Mouse (Mus musculus) intestine, embryonic 15.5 days (tissue): Measurements from ENCODE around the gene Knstrn. TPM values are rescaled to one million over a fixed set of nuclear protein-coding genes. Genes with fewer than 3 reads are reported as not detected.
A peak's percentile ranks its signal among the peaks of the same experiment; 100 is the strongest.

Experiments used
- ATAC-seq: fragments of 200-750 bp; cut with Nextera tagmentation; 2 replicates; pipeline ENCODE4 v1.8.0; 2017; ENCODE audit warnings: moderate TSS enrichment, moderate library complexity
- H3K27ac ChIP-seq: fragments of 300-500 bp; sonication (generic); 2 replicates; pipeline ENCODE4 v1.5.1; 2015; ENCODE audit warnings: mild to moderate bottlenecking, inconsistent platforms
- H3K27me3 ChIP-seq: fragments of 300-500 bp; sonication (generic); replicated peaks from 2 replicates; pipeline ENCODE4 v1.6.1; 2015; ENCODE audit warnings: inconsistent platforms
- H3K36me3 ChIP-seq: fragments of 300-500 bp; sonication (generic); 2 replicates; pipeline ENCODE4 v1.6.1; 2015; ENCODE audit warnings: inconsistent platforms
- H3K4me1 ChIP-seq: fragments of 300-500 bp; sonication (generic); replicated peaks from 2 replicates; pipeline ENCODE4 v1.6.1; 2015; ENCODE audit warnings: inconsistent platforms
- H3K4me2 ChIP-seq: fragments of 300-500 bp; sonication (generic); replicated peaks from 2 replicates; pipeline ENCODE4 v1.6.1; 2015; ENCODE audit warnings: mild to moderate bottlenecking, inconsistent platforms
- H3K4me3 ChIP-seq: fragments of 300-500 bp; sonication (generic); replicated peaks from 2 replicates; pipeline ENCODE4 v1.5.1; 2015; ENCODE audit warnings: inconsistent platforms
- H3K9ac ChIP-seq: fragments of 300-500 bp; sonication (generic); 2 replicates; pipeline ENCODE4 v1.6.1; 2015; ENCODE audit warnings: inconsistent platforms
- H3K9me3 ChIP-seq: fragments of 300-500 bp; sonication (generic); 2 replicates; pipeline ENCODE4 v1.6.1; 2016; ENCODE audit warnings: inconsistent platforms
- WGBS: fragments of 180-500 bp; shearing (Covaris S2); methylation state at CpG from one replicate; pipeline ENCODE4 v1.1.7; 2015; 5-methylcytosine and 5-hydroxymethylcytosine counted together
- polyA plus RNA-seq: library from polyadenylated mRNA; unstranded; fragments of >200 nt; fragmentation: Nextera tagmentation; extraction: Ambion mirVana; gene quantifications from 2 replicates; pipeline ENCODE4 v1.2.1, GENCODE M21; 2015

The Knstrn gene
- polyA plus RNA-seq, 1 experiment from 2014 or later: 98.5 TPM

DNA sequence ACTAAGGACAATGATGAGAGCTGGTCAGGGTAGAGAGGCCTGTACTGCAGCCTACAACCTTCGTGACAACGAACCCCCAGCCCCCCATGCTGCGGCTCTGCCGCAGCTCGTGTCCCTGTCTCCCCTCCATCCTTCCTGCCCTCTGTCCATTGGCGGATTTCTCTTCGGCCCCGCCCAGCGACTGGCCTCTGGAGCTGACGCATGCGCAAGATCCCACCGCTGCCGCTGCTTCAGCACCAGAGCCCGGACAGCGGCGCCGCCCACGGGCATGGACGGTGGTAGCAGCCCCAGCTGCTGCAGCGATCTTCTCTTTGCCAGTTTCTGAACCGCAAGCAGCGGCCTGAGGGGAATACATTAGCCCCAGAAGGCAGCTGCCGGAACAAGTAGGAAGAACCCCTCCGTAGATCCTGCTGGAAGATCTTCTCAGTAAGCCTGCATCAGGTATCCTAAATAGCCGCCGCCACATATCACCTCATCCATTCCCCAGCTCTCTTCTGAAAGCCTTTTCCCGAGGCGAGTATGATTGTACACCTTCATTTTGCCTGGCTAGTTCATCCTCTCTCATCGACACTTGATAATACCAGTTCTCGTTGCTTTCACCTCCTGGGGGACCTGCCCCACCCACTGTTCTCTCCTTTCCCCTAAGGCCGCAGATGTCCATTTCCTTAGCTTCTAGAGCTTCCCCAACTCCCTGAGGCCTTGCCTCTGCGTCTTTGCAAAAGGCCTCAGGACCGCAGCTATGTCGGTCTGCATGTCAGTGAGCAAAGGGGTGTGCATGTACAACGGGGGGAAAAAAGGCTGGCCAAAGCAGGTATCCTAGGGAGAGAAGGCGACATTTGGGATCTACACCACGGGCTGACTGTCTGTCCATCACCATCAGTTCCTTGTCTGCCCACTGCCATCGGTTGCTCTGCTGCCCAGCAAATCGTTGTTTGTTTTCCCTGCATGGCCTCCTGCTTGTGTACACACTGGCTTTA, 34.0 kb upstream of the Knstrn start, which contains the start of gene Disp2:
Gene Disp2 (plus strand): TSS at position 216 of the 977 bp plus-strand sequence.
- peak; percentile 83 for ATAC-seq
- peak within 1 kb of the TSS; percentile 29; the same call in 1 of the 2 replicates for H3K9ac ChIP-seq

DNA sequence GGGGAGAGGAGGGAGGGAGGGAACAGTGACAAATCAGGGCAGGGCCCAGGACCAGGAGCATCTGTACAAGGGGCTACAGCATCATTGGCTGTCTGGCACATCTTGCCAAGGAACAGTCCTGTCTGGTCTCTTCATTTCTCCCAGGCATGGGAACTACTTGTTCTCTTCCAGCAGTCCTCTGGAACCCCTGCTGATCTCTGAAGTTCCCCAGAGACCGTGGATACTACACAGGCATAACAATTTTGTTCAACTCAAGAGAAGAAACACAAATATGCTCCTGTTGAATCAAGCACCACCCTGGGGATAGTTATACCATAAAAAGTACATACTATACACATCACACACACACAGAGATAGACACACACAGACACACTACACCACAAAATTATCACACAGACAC, 32.7 kb upstream of the Knstrn start:
- Histone ChIP-seq H3K27me3 (no peaks in the 10 kb centered on the region), H3K9me3 (no peaks in the 10 kb centered on the region), H3K27ac (no peak overlapping the region), H3K4me3 (no peak overlapping the region), H3K4me1 (peaks cover 8% of the 10 kb centered on the region), H3K4me2 (no peak overlapping the region), H3K9ac (no peak overlapping the region), H3K36me3 (no peaks in the 10 kb centered on the region)
- 46% methylated on average over 1 of the region's 1 CpGs for whole genome bisulfite sequencing
- no peak for ATAC-seq

More for the DNA sequence above, 34.0 kb upstream of the Knstrn start, which contains the start of gene Disp2:
- Histone ChIP-seq H3K9me3 (no peaks in the 10 kb centered on the region), H3K4me1 (peaks cover 8% of the 10 kb centered on the region), H3K27me3 (no peaks in the 10 kb centered on the region), H3K36me3 (no peaks in the 10 kb centered on the region), H3K4me3 (peak within 1 kb of the TSS; percentile 36), H3K27ac (no peak within 1 kb of the TSS), H3K4me2 (peak within 1 kb of the TSS; percentile 77)
- 11% methylated on average over 39 of the region's 39 CpGs for WGBS

DNA sequence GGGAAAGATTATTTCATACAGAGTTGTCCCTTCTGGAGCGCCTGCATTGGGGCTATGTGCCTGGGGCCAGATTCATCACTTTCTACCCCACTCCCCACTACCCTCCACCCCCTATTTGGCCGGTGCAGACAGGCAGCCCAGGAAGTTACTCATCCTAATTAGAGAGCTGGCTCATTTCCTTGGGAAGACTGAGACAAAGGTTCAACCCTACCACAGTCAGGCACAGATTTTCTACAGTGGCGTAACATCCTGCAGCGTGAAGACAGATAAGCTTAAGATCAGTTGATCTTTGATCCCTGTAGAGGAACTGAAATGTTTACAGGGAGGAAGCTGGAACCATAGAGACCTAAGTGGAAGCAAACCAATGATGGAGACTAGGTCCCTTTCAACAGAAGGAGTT, 31.5 kb upstream of the Knstrn start:
- H3K27me3 ChIP-seq: no peaks in the 10 kb centered on the region
- ATAC-seq: no peak
- no peak overlapping the region for H3K27ac ChIP-seq
- H3K4me2 ChIP-seq: no peak overlapping the region
- H3K9ac ChIP-seq: no peak overlapping the region
- H3K4me3 ChIP-seq: no peak overlapping the region
- 57% methylated on average over 4 of the region's 4 CpGs for WGBS
- peaks cover 8% of the 10 kb centered on the region for H3K4me1 ChIP-seq
- no peaks in the 10 kb centered on the region for H3K9me3 ChIP-seq
- H3K36me3 ChIP-seq: no peaks in the 10 kb centered on the region

DNA sequence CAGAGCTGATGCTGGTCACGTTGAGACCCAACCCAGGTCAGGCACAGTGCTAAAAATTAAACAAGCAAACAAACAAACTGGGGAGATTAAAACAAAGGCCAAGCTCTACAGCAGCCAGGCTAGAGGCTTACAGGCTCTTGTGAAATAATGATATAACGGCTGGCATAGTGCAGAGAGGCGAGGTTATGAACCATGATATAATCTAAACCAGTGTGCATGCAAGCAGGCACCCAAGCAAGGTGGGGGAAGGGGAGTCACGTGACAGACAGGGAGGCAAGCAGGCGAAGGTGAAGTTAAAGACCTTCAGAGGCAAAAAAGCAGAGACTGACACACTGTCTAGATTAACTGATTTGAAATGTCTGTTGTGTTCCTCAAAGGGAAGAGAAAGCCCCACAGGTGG, 30.7 kb upstream of the Knstrn start:
- Histone ChIP-seq H3K9ac (no peak overlapping the region), H3K27me3 (no peaks in the 10 kb centered on the region), H3K27ac (no peak overlapping the region), H3K4me2 (no peak overlapping the region), H3K36me3 (no peaks in the 10 kb centered on the region), H3K4me3 (no peak overlapping the region), H3K9me3 (no peaks in the 10 kb centered on the region), H3K4me1 (peaks cover 8% of the 10 kb centered on the region)
- no peak for ATAC-seq
- WGBS: 53% methylated on average over 5 of the region's 5 CpGs

DNA sequence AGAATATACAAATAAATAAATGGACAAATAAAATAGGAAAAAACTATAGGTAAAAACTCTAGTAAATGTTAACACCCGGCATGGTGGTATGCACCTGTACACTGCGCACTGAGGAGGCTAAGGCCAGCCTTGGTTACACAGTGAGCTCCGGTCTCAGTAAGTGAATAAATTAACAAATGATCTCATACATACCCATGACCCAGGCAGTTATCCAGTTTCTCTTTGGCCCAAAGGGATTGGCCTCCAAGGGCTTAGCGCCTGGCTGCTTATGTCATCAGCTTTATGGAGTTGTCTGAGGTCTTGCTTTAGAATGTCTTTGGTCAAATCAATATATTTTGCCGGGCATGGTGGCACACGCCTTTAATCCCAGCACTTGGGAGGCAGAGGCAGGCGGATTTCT, 30.1 kb upstream of the Knstrn start:
- WGBS: 85% methylated on average over 7 of the region's 7 CpGs
- ATAC-seq: no peak
- H3K4me2 ChIP-seq: no peak overlapping the region
- no peaks in the 10 kb centered on the region for H3K36me3 ChIP-seq
- no peak overlapping the region for H3K27ac ChIP-seq
- H3K27me3 ChIP-seq: no peaks in the 10 kb centered on the region
- no peak overlapping the region for H3K4me3 ChIP-seq
- H3K4me1 ChIP-seq: peaks cover 8% of the 10 kb centered on the region
- H3K9ac ChIP-seq: no peak overlapping the region
- no peaks in the 10 kb centered on the region for H3K9me3 ChIP-seq

DNA sequence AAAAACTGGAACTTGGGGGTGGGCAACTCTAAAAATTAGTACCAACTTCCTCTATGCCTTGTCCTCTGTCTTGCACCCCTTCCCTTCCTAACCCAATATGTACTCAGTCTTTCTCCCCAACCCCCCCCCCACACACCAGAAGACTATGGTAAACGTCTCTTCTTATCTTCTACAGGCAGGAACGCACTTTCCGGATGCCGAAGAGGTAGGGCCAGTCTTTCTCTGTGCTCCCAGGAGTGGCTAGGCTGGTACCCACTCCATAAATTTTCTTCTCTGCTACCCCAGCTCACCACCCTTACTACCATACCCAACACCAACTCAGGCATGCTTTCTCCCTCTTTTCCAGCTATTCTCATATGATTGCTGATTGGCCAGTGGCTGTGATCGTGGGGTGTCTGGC, 27.3 kb upstream of the Knstrn start:
- 0 out of 2 replicates have a peak, but pooled peaks cover 5% of the 10 kb centered on the region for H3K27me3 ChIP-seq
- peaks cover 13% of the 10 kb centered on the region for H3K4me1 ChIP-seq
- H3K36me3 ChIP-seq: no peaks in the 10 kb centered on the region
- no peak overlapping the region for H3K4me3 ChIP-seq
- 85% methylated on average over 5 of the region's 5 CpGs for WGBS
- H3K9me3 ChIP-seq: no peaks in the 10 kb centered on the region
- H3K4me2 ChIP-seq: no peak overlapping the region
- no peak for ATAC-seq
- no peak overlapping the region for H3K27ac ChIP-seq
- H3K9ac ChIP-seq: no peak overlapping the region

DNA sequence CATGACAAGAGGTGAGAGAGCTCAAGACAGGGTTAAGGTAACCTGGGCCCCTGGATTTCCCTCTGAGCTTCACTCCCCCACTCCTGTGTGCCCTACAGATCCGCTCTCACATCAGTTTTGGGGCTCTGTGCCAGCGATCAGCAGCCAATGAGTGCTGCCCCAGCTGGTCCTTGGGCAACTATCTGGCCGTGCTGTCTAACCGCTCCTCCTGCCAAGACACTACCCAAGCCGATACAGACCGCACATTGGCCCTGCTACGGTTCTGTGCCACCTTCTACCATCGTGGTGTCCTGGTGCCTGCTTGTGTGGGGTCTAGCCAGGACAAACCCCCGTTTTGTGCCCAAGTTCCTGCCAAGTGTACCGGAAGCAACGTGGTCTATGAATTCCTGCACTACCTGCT, 24.3 kb upstream of the Knstrn start:
- H3K9ac ChIP-seq: no peak overlapping the region
- no peak overlapping the region for H3K4me2 ChIP-seq
- H3K27ac ChIP-seq: no peak overlapping the region
- 0 out of 2 replicates have a peak, but pooled peaks cover 5% of the 10 kb centered on the region for H3K27me3 ChIP-seq
- no peak overlapping the region for H3K4me3 ChIP-seq
- whole genome bisulfite sequencing: 88% methylated on average over 11 of the region's 11 CpGs
- no peaks in the 10 kb centered on the region for H3K9me3 ChIP-seq
- ATAC-seq: no peak
- H3K36me3 ChIP-seq: no peaks in the 10 kb centered on the region
- peaks cover 13% of the 10 kb centered on the region for H3K4me1 ChIP-seq

DNA sequence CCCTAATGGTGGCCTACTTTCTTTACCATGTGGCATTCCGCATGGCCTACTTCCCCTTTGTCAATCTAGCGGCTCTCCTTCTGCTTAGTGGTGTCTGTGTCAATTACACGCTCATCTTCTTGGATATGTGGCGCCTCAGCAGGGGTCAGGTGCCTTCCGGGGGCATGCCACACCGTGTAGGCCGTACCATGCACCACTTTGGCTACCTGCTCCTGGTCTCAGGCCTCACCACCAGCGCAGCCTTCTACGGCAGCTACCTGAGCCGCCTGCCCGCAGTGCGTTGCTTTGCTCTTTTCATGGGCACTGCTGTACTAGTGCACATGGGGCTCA, 23.6 kb upstream of the Knstrn start:
- Histone ChIP-seq H3K27me3 (0 out of 2 replicates have a peak, but pooled peaks cover 5% of the 10 kb centered on the region), H3K9ac (no peak overlapping the region), H3K36me3 (no peaks in the 10 kb centered on the region), H3K4me3 (peak overlapping the region; percentile 16), H3K9me3 (no peaks in the 10 kb centered on the region), H3K4me1 (peaks cover 13% of the 10 kb centered on the region), H3K27ac (no peak overlapping the region), H3K4me2 (peak overlapping the region; percentile 57)
- 65% methylated on average over 12 of the region's 12 CpGs for WGBS
- 0 out of 2 replicates have a peak, but pooled peaks have one; percentile 9 for ATAC-seq

DNA sequence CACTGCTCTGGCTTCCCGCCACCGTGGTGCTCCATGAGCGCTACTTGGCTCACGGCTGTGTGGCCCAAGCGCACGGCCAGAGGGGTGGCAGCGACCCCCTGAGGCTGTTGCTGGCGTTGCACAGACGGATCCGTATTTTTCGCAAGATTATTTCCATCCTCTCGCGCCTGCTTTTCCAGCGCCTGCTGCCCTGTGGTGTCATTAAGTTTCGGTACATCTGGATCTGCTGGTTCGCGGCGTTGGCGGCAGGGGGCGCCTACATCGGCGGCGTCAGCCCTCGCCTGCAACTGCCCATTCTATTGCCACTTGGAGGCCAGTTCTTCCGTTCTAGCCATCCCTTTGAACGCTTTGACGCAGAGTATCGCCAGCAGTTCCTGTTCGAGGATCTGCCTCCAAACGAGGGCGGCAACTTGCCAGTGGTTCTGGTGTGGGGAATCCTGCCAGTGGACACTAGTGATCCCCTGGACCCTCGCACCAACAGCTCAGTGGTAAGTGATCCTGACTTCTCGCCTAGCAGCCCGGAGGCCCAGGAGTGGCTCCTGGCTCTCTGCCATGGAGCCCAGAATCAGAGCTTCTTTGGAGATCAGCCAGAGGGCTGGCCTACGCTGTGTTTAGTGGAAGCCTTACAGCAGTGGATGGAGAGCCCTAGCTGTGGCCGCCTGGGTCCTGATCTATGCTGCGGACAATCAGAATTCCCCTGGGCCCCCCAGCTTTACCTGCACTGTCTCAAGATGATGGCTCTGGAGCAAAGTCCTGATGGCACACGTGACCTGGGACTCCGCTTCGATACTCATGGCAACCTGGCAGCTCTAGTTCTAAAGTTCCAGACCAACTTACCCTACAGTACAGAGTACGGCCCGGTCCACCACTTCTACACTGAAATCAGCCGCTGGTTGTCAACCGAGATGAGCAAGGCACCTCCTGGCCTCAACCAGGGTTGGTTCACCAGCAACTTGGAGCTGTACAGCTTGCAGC, 23.0 kb upstream of the Knstrn start:
- Histone ChIP-seq H3K27ac (no peak overlapping the region), H3K36me3 (no peaks in the 10 kb centered on the region), H3K4me1 (peaks cover 13% of the 10 kb centered on the region), H3K9me3 (no peaks in the 10 kb centered on the region), H3K27me3 (0 out of 2 replicates have a peak, but pooled peaks cover 5% of the 10 kb centered on the region), H3K4me3 (peak overlapping the region; percentile 16), H3K4me2 (peak overlapping the region; percentile 57), H3K9ac (no peak overlapping the region)
- ATAC-seq: peak; percentile 71
- WGBS: 22% methylated on average over 44 of the region's 44 CpGs

DNA sequence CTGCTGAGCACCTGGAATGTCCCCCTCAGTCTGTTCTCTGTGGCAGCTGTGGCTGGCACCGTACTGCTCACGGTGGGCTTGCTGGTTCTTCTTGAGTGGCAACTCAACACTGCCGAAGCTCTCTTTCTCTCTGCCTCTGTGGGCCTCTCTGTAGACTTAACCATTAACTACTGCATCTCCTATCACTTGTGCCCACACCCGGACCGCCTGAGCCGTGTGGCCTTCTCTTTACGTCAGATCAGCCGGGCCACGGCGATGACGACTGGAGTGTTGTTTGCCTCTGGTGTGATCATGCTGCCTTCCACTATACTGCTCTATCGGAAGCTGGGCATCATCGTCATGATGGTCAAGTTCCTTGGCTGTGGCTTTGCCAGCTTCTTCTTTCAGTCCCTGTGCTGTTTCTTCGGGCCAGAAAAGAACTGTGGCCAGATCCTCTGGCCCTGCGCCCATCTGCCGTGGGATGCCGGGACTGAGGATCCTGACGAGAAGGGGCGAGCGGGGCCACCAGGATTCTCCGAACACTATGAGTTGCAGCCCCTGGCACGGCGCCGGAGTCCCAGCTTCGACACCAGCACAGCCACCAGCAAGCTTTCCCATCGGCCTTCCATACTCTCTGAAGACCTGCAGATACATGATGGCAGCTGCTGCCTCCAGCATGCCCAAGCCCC, 22.1 kb upstream of the Knstrn start:
- Histone ChIP-seq H3K4me1 (peaks cover 13% of the 10 kb centered on the region), H3K27me3 (0 out of 2 replicates have a peak, but pooled peaks cover 5% of the 10 kb centered on the region), H3K9me3 (no peaks in the 10 kb centered on the region), H3K9ac (no peak overlapping the region), H3K4me2 (no peak overlapping the region), H3K4me3 (no peak overlapping the region), H3K36me3 (no peaks in the 10 kb centered on the region), H3K27ac (no peak overlapping the region)
- 91% methylated on average over 26 of the region's 26 CpGs for whole genome bisulfite sequencing
- ATAC-seq: no peak; the same call in 1 of the 2 replicates

DNA sequence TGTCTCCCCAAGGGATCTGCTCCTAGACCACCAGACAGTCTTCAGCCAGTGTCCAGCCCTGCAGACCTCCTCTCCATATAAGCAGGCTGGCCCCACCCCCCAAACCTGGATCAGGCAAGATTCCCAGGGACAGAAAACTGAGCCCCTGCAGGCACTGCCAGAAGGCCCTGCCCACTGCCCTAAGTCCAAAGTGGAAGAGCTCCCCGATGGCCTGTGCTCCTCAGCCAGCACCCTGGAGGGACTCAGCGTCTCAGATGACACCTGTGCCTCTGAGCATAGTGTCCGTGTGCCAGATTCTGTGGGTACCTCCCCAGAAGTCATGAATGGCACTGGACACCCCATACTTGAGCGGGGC, 21.6 kb upstream of the Knstrn start:
- 78% methylated on average over 4 of the region's 4 CpGs for WGBS
- Histone ChIP-seq H3K4me3 (no peak overlapping the region), H3K4me2 (no peak overlapping the region), H3K9me3 (no peaks in the 10 kb centered on the region), H3K27me3 (0 out of 2 replicates have a peak, but pooled peaks cover 5% of the 10 kb centered on the region), H3K4me1 (peaks cover 13% of the 10 kb centered on the region), H3K36me3 (no peaks in the 10 kb centered on the region), H3K27ac (no peak overlapping the region), H3K9ac (no peak overlapping the region)
- no peak for ATAC-seq
